Comparison of ENCODE assay signal across 14 mouse cellular contexts in the genomic region with DNA sequence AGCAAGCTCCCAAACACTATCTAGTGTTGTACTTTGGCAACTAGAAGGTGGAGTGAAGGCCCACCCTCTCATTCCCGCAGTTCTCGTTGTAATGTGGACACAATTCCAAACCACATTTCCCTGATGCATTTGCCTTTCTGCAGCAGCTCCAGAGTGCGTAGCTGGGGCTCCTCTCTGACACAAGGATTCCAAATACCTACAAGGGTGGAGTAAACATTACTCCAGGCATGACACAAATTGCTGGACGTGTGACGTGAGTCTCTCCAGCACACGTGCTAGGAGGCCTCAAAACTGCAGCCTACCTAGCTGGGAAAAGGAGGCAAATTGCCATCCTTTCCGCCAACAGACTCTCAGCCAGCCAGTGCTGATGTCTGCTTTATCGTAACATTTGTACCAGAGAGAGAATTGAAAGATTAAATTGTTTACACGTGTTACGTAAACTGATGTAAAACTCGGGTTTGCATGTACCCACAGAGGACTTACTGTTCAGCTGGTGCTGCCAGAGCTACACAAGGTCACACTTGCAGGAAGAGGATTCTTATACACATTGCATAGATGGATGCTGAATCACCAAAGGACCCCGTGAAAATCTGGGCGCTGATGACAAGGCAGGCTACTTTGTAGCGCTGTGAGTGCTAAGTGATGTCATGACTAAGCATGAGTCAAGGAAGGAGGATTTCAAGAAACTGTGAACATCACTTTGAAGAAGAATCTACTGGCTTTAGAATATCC.
A peak's percentile ranks its signal among the peaks of the same experiment; 100 is the strongest.
DNase-seq lines count a peak whose midpoint lies in the region; ATAC-seq and TF ChIP-seq lines count a peak whose summit lies in the region.
"Had no signal": no experiment of that assay in that cellular context is flagged by ENCODE, and none has a peak within 500 bp of the region (broad histone marks: within the 10 kb centered on the region; RNA-seq: fewer than 3 reads in every experiment).

No protein-coding gene starts in this region.

- H3K36me3 ChIP-seq in lung, postnatal 0 days (ENCODE audit: insufficient read depth, low read length): no peaks in the 10 kb centered on the region
- H3K36me3 ChIP-seq in forebrain, embryonic 11.5 days (ENCODE audit: control insufficient read depth, insufficient read depth, low read length): no peaks in the 10 kb centered on the region
- H3K36me3 ChIP-seq: intestine, embryonic 15.5 days had no signal

- ATAC-seq in lung, postnatal 0 days: peak; percentile 77
- no peak for ATAC-seq in forebrain, embryonic 11.5 days (replicated peaks; ENCODE audit: low FRiP score)
- ATAC-seq: intestine, embryonic 15.5 days had no signal

- DNase-seq in frontal cortex, postnatal 36 days (ENCODE audit: low spot score in 2 of 2): peak; percentile 8 to 12
- DNase-seq in frontal cortex, postnatal 14 days (ENCODE audit: low spot score in 2 of 2): no peak
- DNase-seq in lung, postnatal 0 days (ENCODE audit: low spot score): peak; percentile 44
- no peak for DNase-seq in lung, postnatal 36 days
- DNase-seq in 3T3-L1 (ENCODE audit: low read depth, low spot score): peak; percentile 91
- DNase-seq in fibroblast of lung, adult 2 months (ENCODE audit: low read depth): peak; percentile 62
- no peak for DNase-seq in forebrain, embryonic 11.5 days (ENCODE audit: low spot score)
- no peak for DNase-seq in adrenal gland, postnatal 14 days
- DNase-seq: cerebellum, postnatal 14 days; liver; thymus, postnatal 36 days had no signal

- no peak overlapping the region for H3K4me2 ChIP-seq in lung, postnatal 0 days (replicated peaks; ENCODE audit: low read depth, low read length)
- H3K4me2 ChIP-seq in forebrain, embryonic 11.5 days (ENCODE audit: low read depth, low read length, severe bottlenecking): no peak overlapping the region
- H3K4me2 ChIP-seq: intestine, embryonic 15.5 days had no signal

- H3K9me3 ChIP-seq in lung, postnatal 0 days (ENCODE audit: low read length): no peaks in the 10 kb centered on the region
- H3K9me3 ChIP-seq in forebrain, embryonic 11.5 days (ENCODE audit: control insufficient read depth, low read length): no peaks in the 10 kb centered on the region
- H3K9me3 ChIP-seq: intestine, embryonic 15.5 days had no signal

- H3K4me1 ChIP-seq in lung, postnatal 0 days (ENCODE audit: insufficient read depth, low read depth, low read length): no peaks in the 10 kb centered on the region
- H3K4me1 ChIP-seq in forebrain, embryonic 11.5 days (replicated peaks; ENCODE audit: control insufficient read depth, insufficient read depth, low read length): no peaks in the 10 kb centered on the region
- H3K4me1 ChIP-seq: intestine, embryonic 15.5 days had no signal

- 43% methylated on average over 14 of the region's 14 CpGs for WGBS in lung, postnatal 0 days
- WGBS in forebrain, embryonic 11.5 days: 89% methylated on average over 14 of the region's 14 CpGs

- H3K4me3 ChIP-seq in lung, postnatal 0 days (ENCODE audit: low read depth, low read length): no peak overlapping the region
- no peak overlapping the region for H3K4me3 ChIP-seq in forebrain, embryonic 11.5 days (ENCODE audit: low read depth, low read length)
- H3K4me3 ChIP-seq: intestine, embryonic 15.5 days; layer of hippocampus, adult 2 months had no signal

- no peaks in the 10 kb centered on the region for H3K27me3 ChIP-seq in lung, postnatal 0 days (replicated peaks; ENCODE audit: insufficient read depth, low read length)
- H3K27me3 ChIP-seq in forebrain, embryonic 11.5 days (ENCODE audit: control insufficient read depth, insufficient read depth, low read length): no peaks in the 10 kb centered on the region
- H3K27me3 ChIP-seq: intestine, embryonic 15.5 days had no signal

- TF ChIP-seq EP300 in lung, postnatal 0 days (IDR thresholded peaks at IDR 0.05): peak; percentile 52; the same call in 1 of the 2 replicates

- H3K27ac ChIP-seq in lung, postnatal 0 days (ENCODE audit: low read length): no peak overlapping the region
- H3K27ac ChIP-seq in forebrain, embryonic 11.5 days (ENCODE audit: low read depth, low read length): no peak overlapping the region
- H3K27ac ChIP-seq: intestine, embryonic 15.5 days; kidney, postnatal 0 days; layer of hippocampus, adult 2 months had no signal

- H3K9ac ChIP-seq in lung, postnatal 0 days (replicated peaks; ENCODE audit: low read depth): no peak overlapping the region
- H3K9ac ChIP-seq in forebrain, embryonic 11.5 days (ENCODE audit: low read length): no peak overlapping the region
- H3K9ac ChIP-seq: intestine, embryonic 15.5 days had no signal

- no peak for TF ChIP-seq CTCF in lung, postnatal 0 days (IDR thresholded peaks at IDR 0.05)

Comparison
In these comparisons a context has a peak if more than half of its experiments do, and no peak if none do; other contexts are left out.
1. DNase-seq: peak in frontal cortex, postnatal 36 days (2 of 2), lung, postnatal 0 days (single experiment), 3T3-L1 (single experiment) and fibroblast of lung, adult 2 months (single experiment); none in frontal cortex, postnatal 14 days (0 of 2), lung, postnatal 36 days (single experiment), forebrain, embryonic 11.5 days (single experiment) and adrenal gland, postnatal 14 days (single experiment).